Mouse (Mus musculus) liver, embryonic 16.5 days (tissue): ENCODE results near the gene Clec1a. TPM values are rescaled to one million over a fixed set of nuclear protein-coding genes. Genes with fewer than 3 reads are reported as not detected.

ENCODE experiments used
- polyA plus RNA-seq: library from polyadenylated mRNA; unstranded; fragments of >200 nt; fragmentation: Nextera tagmentation; extraction: Ambion mirVana; gene quantifications from 2 replicates; pipeline ENCODE4 v1.2.1, GENCODE M21; 2015

The Clec1a gene
- polyA plus RNA-seq, 1 experiment from 2014 or later, result 0.21 TPM

Other genes starting within 250 kb of the Clec1a start
- gene Cd69, start 176.6 kb downstream of the Clec1a start, polyA plus RNA-seq, result 0.61 and 0.65 TPM in 2 replicates
- not detected in 2 replicates for gene 4922502D21Rik, start 120.2 kb downstream of the Clec1a start, polyA plus RNA-seq
- 13.1 and 13.7 TPM in 2 replicates for gene Clec12a, start 109.3 kb downstream of the Clec1a start, polyA plus RNA-seq
- gene Clec12b, start 66.1 kb downstream of the Clec1a start, polyA plus RNA-seq, result not detected in 2 replicates
- gene Clec1b, start 54.7 kb downstream of the Clec1a start, polyA plus RNA-seq, result 26.1 and 26.7 TPM in 2 replicates
- 0.30 and 0.33 TPM in 2 replicates for gene Clec9a, start 43.1 kb downstream of the Clec1a start, polyA plus RNA-seq
- gene Olr1, start 55.2 kb upstream of the Clec1a start, polyA plus RNA-seq, result 1.2 and 1.3 TPM in 2 replicates
- 0.04 TPM in 1 of 2 replicates, not detected in the other for gene Tmem52b, start 60.6 kb upstream of the Clec1a start, polyA plus RNA-seq
- 28.4 and 28.6 TPM in 2 replicates for gene Gabarapl1, start 81.2 kb upstream of the Clec1a start, polyA plus RNA-seq
- gene Klre1, start 125.9 kb upstream of the Clec1a start, polyA plus RNA-seq, result 0.13 TPM in 1 of 2 replicates, not detected in the other
- gene Klrd1, start 139.8 kb upstream of the Clec1a start, polyA plus RNA-seq, result 0.68 and 1.0 TPM in 2 replicates
- 0.68 and 0.77 TPM in 2 replicates for gene Klrk1, start 171.9 kb upstream of the Clec1a start, polyA plus RNA-seq
- not detected in 2 replicates for gene Klrc3, start 191.3 kb upstream of the Clec1a start, polyA plus RNA-seq
- 0.05 TPM in 1 of 2 replicates, not detected in the other for gene Klrc2, start 208.7 kb upstream of the Clec1a start, polyA plus RNA-seq
- gene Klrc1, start 227.0 kb upstream of the Clec1a start, polyA plus RNA-seq, result 0.39 and 0.45 TPM in 2 replicates